Mouse (Mus musculus): Measurements from ENCODE around the gene Fbf1. TPM values are rescaled to one million over a fixed set of nuclear protein-coding genes. Genes with fewer than 3 reads are reported as not detected.
"Not testable (repeated sequence)": the region's sequence is repeated elsewhere in the genome, so short reads cannot be mapped to it uniquely, and the experiment has no call there.

Gene Fbf1
- total RNA-seq, 4 experiments from 2014 or later, result 47.7 to 69.4 (median 52.4) TPM

- DNase-seq, result no peak
These were observed 35.3 kb downstream of the Fbf1 start for GRCm38 (mm10) chr11:116132366-116133333.

GRCm38 (mm10) chr11:116131349-116132170 lies 36.4 kb downstream of the Fbf1 start:
- no peak for DNase-seq

- peak; percentile 89 for DNase-seq
These were observed 37.3 kb downstream of the Fbf1 start, which contains the start of gene Trim65 for GRCm38 (mm10) chr11:116130488-116131205. Trim65 (minus strand) TSS chr11:116131128.

DNA sequence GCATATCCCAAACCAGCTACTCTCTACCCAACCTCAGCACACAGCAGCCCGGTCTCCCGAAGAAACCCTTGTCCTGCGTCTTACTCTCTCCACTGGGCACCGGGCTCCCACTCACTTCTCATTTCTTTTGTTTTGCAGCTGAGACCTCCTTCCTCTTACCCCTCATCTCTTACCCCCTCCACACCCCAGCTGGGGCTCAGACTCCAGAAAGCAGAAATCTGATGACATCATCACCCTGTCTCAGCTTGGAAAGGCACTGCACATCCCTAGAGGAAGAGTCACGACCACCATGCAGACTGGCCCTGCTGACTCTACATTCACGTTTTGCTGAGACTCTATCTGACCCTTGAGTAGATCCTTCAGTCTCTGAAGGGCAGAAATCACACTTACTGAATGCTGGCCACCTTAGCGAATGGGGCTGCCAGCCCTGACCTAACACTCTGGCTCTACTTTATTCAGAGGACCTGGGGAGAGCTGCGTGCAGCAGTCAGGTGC lies 37.9 kb downstream of the Fbf1 start:
- no peak for DNase-seq

DNA sequence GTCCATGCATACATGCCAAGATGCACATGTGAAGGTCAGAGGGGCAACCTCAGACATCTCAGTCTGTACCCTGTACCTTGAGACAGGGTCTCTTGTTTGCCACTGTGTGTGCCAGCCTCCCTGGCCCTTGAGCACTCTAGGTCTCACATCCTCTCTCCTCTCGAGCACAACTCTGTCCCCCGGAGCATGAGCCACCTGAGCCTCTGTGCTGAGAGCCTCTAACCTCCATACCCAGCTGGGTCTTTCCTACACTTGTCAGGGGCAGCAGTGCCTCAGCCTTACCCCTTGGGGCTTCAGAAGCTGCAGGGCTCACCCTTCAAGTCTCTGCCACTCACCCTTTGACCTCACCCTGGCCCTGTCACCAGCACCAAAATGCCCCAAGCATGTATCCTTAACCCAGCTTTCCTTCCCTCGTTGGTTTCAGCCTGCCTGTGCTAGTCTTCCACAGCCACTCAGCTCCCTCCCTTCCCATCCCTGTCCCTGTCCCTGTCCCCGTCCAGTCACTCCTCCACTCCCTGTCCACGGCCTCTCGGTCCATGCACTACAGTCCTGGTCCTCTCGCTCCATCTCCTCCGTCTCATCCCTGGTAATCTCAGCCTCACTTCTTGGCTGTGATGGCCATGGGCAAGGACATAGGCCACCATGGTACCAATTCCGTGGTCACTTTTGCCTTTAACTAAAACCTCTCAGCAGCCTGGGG lies 38.7 kb downstream of the Fbf1 start:
- DNase-seq, result no peak

GRCm38 (mm10) chr11:116127986-116128385 lies 40.0 kb downstream of the Fbf1 start:
- no peak for DNase-seq

DNA sequence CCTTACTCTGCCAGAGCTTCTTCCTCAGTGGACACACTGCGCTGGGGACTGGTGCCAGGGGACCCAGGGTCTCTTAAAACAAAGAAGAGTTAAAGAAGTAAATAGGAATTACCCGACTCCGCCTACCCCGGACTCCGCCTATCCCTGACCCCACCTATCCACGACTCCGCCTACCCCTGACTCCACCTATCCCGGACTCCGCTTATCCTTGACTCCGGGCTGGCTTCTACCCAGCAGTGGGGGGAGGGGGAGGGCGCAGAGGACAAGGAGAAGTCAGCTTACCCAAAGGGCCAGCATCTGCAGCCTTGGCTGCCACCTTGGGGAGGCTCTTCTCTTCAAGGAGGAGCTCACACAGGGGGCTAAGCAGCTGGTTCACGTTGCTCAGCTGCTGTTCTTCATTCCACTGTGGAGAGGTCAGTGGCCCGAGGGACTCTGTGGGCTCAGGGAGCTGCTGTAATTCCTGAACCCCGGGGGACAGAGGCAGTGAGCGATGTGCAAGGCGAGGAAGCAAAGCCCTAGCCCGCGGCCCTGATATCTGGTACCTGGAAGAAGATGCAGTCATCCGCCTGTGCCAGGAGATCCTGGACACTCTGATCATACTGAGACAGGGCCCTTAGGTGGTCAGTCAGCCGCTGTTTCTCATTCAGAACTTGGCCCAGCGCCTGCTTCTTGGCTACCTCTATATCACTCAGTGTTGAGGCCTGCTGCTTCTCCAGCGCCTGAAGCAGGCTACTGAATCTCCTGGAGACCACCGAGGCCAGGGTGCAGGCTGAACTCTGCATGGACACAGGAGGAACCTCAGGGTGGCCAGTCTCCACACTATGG lies 40.6 kb downstream of the Fbf1 start, which contains the start of gene Trim47:
Trim47 (minus strand) TSS at position 55 of the 825 bp plus-strand sequence.
- DNase-seq, result peak; percentile 86

- no peak for DNase-seq
These were observed 41.7 kb downstream of the Fbf1 start for GRCm38 (mm10) chr11:116126261-116126660.

DNA sequence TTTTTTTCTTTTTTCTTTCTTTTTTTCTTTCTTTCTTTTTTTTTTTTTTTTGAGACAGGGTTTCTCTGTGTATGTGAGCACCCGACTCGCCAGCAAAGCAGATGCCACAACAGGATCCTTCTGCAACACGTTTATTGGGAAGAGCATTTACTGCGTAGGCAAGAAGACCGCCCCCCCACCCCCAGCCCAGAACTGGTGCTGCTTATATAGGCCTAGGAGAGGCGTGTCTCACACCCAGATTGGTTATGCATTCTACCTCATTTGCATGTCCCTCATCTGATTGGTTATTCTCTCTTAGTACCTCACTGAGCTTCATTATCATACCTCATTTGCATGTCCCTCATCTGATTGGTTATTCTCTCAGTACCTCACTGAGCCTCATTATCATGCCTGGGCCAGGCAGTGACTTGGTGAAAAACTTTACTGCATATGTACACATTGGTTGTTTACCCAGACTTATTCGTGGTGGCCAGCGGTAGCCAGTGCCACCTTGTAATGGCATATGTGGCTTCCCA lies 46.2 kb downstream of the Fbf1 start:
- not testable (repeated sequence) for DNase-seq

DNA sequence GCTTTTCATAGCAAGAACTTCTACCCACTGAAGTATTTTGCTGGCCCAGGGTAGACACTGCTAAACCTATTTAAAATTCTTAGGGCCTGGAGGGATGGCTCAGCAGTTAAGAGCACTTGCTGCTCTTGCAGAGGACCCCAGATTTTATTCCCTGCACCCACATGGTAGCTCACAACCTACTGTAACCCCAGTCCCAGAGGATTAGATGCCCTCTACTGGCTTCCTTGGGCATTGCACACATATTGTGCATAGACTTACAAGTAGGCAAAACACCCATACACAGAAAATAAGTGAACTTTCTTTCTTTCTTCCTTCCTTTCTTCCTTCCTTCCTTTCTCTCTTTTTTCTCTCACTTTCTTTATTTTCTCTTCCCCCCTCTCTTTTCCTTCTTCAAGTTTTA lies 50.1 kb downstream of the Fbf1 start:
- DNase-seq, result no peak

DNA sequence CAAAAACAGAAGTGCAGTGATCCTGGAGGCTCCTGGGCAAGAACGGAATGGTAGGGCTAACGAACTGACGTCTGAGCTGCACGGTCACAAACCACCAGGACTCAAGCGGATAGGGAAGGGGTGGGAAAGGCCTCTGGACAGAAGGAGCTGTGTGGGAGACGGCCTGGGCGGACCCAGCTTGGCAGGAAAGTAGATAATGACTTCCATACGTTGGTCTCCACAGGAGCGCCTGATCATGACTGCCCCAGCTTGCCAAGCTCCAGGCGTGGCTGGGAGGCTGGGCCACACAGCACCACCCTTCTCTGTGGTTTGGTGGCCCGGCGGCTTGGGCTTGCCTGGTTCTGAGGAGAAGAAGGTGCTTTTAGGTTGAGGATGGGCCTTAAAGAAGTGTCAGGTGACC lies 50.7 kb downstream of the Fbf1 start:
- DNase-seq, result no peak

- DNase-seq, result no peak
These were observed 56.3 kb downstream of the Fbf1 start for GRCm38 (mm10) chr11:116111611-116112203.

GRCm38 (mm10) chr11:116111067-116111466 lies 56.9 kb downstream of the Fbf1 start:
- DNase-seq, result no peak

DNA sequence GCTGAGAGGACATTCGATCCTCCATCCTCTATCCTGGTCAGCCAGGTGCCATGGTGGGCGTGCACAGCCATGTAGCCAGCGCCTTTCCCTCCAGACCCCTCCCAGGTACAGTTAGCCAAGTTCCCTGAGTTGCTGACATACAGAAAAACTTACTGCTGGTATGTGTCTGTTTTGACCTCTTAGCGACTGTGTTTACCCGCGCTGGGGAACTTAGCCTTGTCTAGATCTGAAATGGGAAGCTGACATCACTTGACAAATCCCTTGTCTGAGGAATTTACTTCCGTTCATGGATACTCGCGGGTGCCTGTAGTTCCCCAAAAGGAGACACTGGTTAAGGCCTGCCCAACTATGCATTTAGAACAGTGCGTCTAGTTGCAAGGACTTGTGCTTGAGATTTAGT lies 57.4 kb downstream of the Fbf1 start:
- DNase-seq, result no peak

GRCm38 (mm10) chr11:116110131-116110530 lies 57.8 kb downstream of the Fbf1 start:
- no peak for DNase-seq

DNA sequence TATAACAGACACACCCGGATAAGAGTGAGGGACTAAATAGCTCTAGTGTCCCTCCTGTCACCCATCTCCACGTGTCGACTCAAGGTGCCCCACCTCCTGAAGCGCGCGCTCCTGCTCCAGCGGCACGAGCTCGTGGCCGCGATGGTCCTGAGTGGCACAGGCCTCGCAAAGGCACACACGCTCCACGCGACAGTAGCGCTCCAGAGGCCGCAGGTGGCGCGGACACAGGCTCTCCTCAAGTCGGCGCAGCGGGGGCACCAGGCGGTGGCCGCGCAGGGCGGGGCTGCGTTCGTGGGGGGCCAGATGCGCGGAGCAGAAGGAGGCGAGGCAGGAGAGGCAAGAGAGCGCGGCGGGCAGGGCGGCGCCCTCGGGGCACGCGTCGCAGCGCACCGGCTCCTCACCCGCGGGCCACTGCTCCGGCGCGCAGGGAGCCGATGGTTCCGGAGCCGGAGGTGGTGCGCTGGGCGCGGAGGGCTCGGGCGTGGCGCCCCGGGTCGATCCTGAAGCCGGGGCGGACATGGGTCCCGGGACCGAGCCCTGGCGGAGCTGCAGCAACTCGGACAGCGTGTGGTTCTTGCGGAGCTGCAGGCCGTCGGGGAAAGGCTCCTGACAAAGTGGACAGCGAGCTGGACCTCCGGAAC lies 58.4 kb downstream of the Fbf1 start:
- no peak for DNase-seq

GRCm38 (mm10) chr11:116108464-116109137 lies 59.4 kb downstream of the Fbf1 start:
- DNase-seq, result no peak

- no peak for DNase-seq
These were observed 60.1 kb downstream of the Fbf1 start for GRCm38 (mm10) chr11:116107777-116108285.

Measured in adrenal gland, adult 8-10 months (tissue).